Mouse (Mus musculus) heart, postnatal 0 days (tissue): ENCODE measurements around the gene Ccdc188.

Experiments
- CTCF ChIP-seq: IDR thresholded peaks from 2 replicates; pipeline ENCODE4 v1.5.1; 2016; ENCODE audit warnings: antibody characterized with exemption, control low read depth, low read depth
- EP300 ChIP-seq: IDR thresholded peaks from 2 replicates; pipeline ENCODE4 v1.6.1; 2016; ENCODE audit warnings: antibody characterized with exemption, low read depth

- TF ChIP-seq EP300 (no peak), CTCF (no peak)
Observed at GRCm38 (mm10) chr16:18265024-18265423, 47.3 kb downstream of the Ccdc188 start.
